Mouse (Mus musculus) hindbrain, embryonic 15.5 days (tissue): ENCODE data around the gene Emilin1. TPM values are rescaled to one million over a fixed set of nuclear protein-coding genes. Genes with fewer than 3 reads are reported as not detected.

Source experiments
- ATAC-seq: fragments of 200-750 bp; cut with Nextera tagmentation; 2 replicates; pipeline ENCODE4 v1.8.0; 2017; ENCODE audit warnings: low read depth, moderate number of reproducible peaks, moderate TSS enrichment; ENCODE audit not compliant: low FRiP score
- H3K27ac ChIP-seq: fragments of 300-500 bp; sonication (generic); replicated peaks from 2 replicates; pipeline ENCODE4 v1.5.1; 2015; ENCODE audit warnings: mild to moderate bottlenecking, inconsistent platforms
- H3K27me3 ChIP-seq: fragments of 300-500 bp; sonication (generic); 2 replicates; pipeline ENCODE4 v1.6.1; 2015; ENCODE audit warnings: control low read depth, inconsistent platforms
- H3K36me3 ChIP-seq: fragments of 300-500 bp; sonication (generic); 2 replicates; pipeline ENCODE4 v1.6.1; 2015; ENCODE audit warnings: control low read depth, inconsistent platforms
- H3K4me1 ChIP-seq: fragments of 300-500 bp; sonication (generic); replicated peaks from 2 replicates; pipeline ENCODE4 v1.6.1; 2015; ENCODE audit warnings: control low read depth, inconsistent platforms
- H3K4me2 ChIP-seq: fragments of 300-500 bp; sonication (generic); 2 replicates; pipeline ENCODE4 v1.6.1; 2015; ENCODE audit warnings: moderate library complexity, mild to moderate bottlenecking, inconsistent platforms
- H3K4me3 ChIP-seq: fragments of 300-500 bp; sonication (generic); 2 replicates; pipeline ENCODE4 v1.5.1; 2015; ENCODE audit warnings: mild to moderate bottlenecking, inconsistent platforms
- H3K9ac ChIP-seq: fragments of 300-500 bp; sonication (generic); 2 replicates; pipeline ENCODE4 v1.6.1; 2015; ENCODE audit warnings: inconsistent platforms
- H3K9me3 ChIP-seq: fragments of 300-500 bp; sonication (generic); 2 replicates; pipeline ENCODE4 v1.6.1; 2016; ENCODE audit warnings: control low read depth, inconsistent platforms
- WGBS: fragments of 180-500 bp; shearing (Covaris S2); methylation state at CpG from one replicate; pipeline ENCODE4 v1.1.7; 2015; 5-methylcytosine and 5-hydroxymethylcytosine counted together
- polyA plus RNA-seq: library from polyadenylated mRNA; unstranded; fragments of >200 nt; fragmentation: Nextera tagmentation; extraction: Ambion mirVana; gene quantifications from 2 replicates; pipeline ENCODE4 v1.2.1, GENCODE M21; 2015

The Emilin1 gene
- polyA plus RNA-seq, 1 experiment from 2014 or later: 17.0 TPM

GRCm38 (mm10) chr5:30919831-30920614, 6.8 kb downstream of the Emilin1 start:
- H3K4me3 ChIP-seq: no peak overlapping the region
- peaks cover 34% of the 10 kb centered on the region for H3K4me1 ChIP-seq
- no peaks in the 10 kb centered on the region for H3K27me3 ChIP-seq
- no peak; the same call in 1 of the 2 replicates for ATAC-seq
- no peaks in the 10 kb centered on the region for H3K9me3 ChIP-seq
- no peaks in the 10 kb centered on the region for H3K36me3 ChIP-seq
- peak overlapping the region; percentile 82; the same call in 1 of the 2 replicates for H3K4me2 ChIP-seq
- WGBS: 62% methylated on average over 11 of the region's 11 CpGs
- no peak overlapping the region for H3K27ac ChIP-seq
- no peak overlapping the region for H3K9ac ChIP-seq

- no peak overlapping the region for H3K4me3 ChIP-seq
- H3K36me3 ChIP-seq: no peaks in the 10 kb centered on the region
- no peaks in the 10 kb centered on the region for H3K27me3 ChIP-seq
- whole genome bisulfite sequencing: 66% methylated on average over 19 of the region's 19 CpGs
- H3K9ac ChIP-seq: no peak overlapping the region
- ATAC-seq: peak; percentile 4; the same call in 1 of the 2 replicates
- H3K4me2 ChIP-seq: peak overlapping the region; percentile 82
- no peaks in the 10 kb centered on the region for H3K9me3 ChIP-seq
- H3K4me1 ChIP-seq: peaks cover 30% of the 10 kb centered on the region
- no peak overlapping the region for H3K27ac ChIP-seq
Observed at GRCm38 (mm10) chr5:30920621-30921020, 7.4 kb downstream of the Emilin1 start.

GRCm38 (mm10) chr5:30921256-30922033, 8.2 kb downstream of the Emilin1 start, which contains the start of gene Khk:
TSS of gene Khk (plus strand) at chr5:30921431.
- H3K9ac ChIP-seq: peak within 1 kb of the TSS; percentile 42
- WGBS: under 1% methylated on average over 39 of the region's 40 CpGs
- peak; percentile 81 for ATAC-seq

GRCm38 (mm10) chr5:30922581-30923041, 9.4 kb downstream of the Emilin1 start:
- no peak overlapping the region for H3K27ac ChIP-seq
- no peaks in the 10 kb centered on the region for H3K36me3 ChIP-seq
- WGBS: 71% methylated on average over 10 of the region's 10 CpGs
- ATAC-seq: no peak
- 0 out of 2 replicates have a peak overlapping the region, but pooled peaks have one; percentile 50 for H3K4me3 ChIP-seq
- peaks cover 23% of the 10 kb centered on the region for H3K4me1 ChIP-seq
- H3K4me2 ChIP-seq: peak overlapping the region; percentile 82; the same call in 1 of the 2 replicates
- H3K9me3 ChIP-seq: no peaks in the 10 kb centered on the region
- no peaks in the 10 kb centered on the region for H3K27me3 ChIP-seq
- H3K9ac ChIP-seq: no peak overlapping the region

More at GRCm38 (mm10) chr5:30921256-30922033, 8.2 kb downstream of the Emilin1 start, which contains the start of gene Khk:
- Histone ChIP-seq H3K27me3 (no peaks in the 10 kb centered on the region), H3K27ac (peak within 1 kb of the TSS; percentile 78), H3K4me1 (peaks cover 23% of the 10 kb centered on the region), H3K9me3 (no peaks in the 10 kb centered on the region), H3K36me3 (no peaks in the 10 kb centered on the region), H3K4me3 (peak within 1 kb of the TSS; percentile 50), H3K4me2 (peak within 1 kb of the TSS; percentile 82)

- no peak for ATAC-seq
- H3K27me3 ChIP-seq: no peaks in the 10 kb centered on the region
- H3K4me1 ChIP-seq: peaks cover 23% of the 10 kb centered on the region
Observed at GRCm38 (mm10) chr5:30923119-30923518, 9.9 kb downstream of the Emilin1 start.

GRCm38 (mm10) chr5:30924614-30925013, 11.4 kb downstream of the Emilin1 start:
- H3K27me3 ChIP-seq: no peaks in the 10 kb centered on the region
- H3K36me3 ChIP-seq: no peaks in the 10 kb centered on the region
- H3K9ac ChIP-seq: no peak overlapping the region
- H3K9me3 ChIP-seq: no peaks in the 10 kb centered on the region
- ATAC-seq: no peak
- WGBS: 79% methylated on average over 8 of the region's 8 CpGs
- H3K4me2 ChIP-seq: no peak overlapping the region
- H3K4me1 ChIP-seq: peaks cover 23% of the 10 kb centered on the region
- no peak overlapping the region for H3K4me3 ChIP-seq
- no peak overlapping the region for H3K27ac ChIP-seq

More at GRCm38 (mm10) chr5:30923119-30923518, 9.9 kb downstream of the Emilin1 start:
- H3K9me3 ChIP-seq: no peaks in the 10 kb centered on the region
- no peak overlapping the region for H3K9ac ChIP-seq
- H3K4me2 ChIP-seq: no peak overlapping the region
- H3K4me3 ChIP-seq: no peak overlapping the region
- no peak overlapping the region for H3K27ac ChIP-seq
- no peaks in the 10 kb centered on the region for H3K36me3 ChIP-seq
- 86% methylated on average over 6 of the region's 6 CpGs for whole genome bisulfite sequencing

GRCm38 (mm10) chr5:30925217-30925616, 12.0 kb downstream of the Emilin1 start:
- H3K4me1 ChIP-seq: peaks cover 23% of the 10 kb centered on the region
- WGBS: 86% methylated on average over 5 of the region's 5 CpGs
- H3K27me3 ChIP-seq: no peaks in the 10 kb centered on the region
- H3K4me3 ChIP-seq: no peak overlapping the region
- ATAC-seq: no peak
- H3K4me2 ChIP-seq: no peak overlapping the region
- H3K36me3 ChIP-seq: no peaks in the 10 kb centered on the region
- H3K9ac ChIP-seq: no peak overlapping the region
- H3K27ac ChIP-seq: no peak overlapping the region
- H3K9me3 ChIP-seq: no peaks in the 10 kb centered on the region

GRCm38 (mm10) chr5:30926073-30926472, 12.9 kb downstream of the Emilin1 start:
- Histone ChIP-seq H3K4me3 (no peak overlapping the region), H3K27ac (no peak overlapping the region), H3K9me3 (no peaks in the 10 kb centered on the region), H3K9ac (no peak overlapping the region), H3K4me1 (peaks cover 15% of the 10 kb centered on the region), H3K27me3 (no peaks in the 10 kb centered on the region), H3K4me2 (no peak overlapping the region), H3K36me3 (no peaks in the 10 kb centered on the region)
- 90% methylated on average over 2 of the region's 2 CpGs for WGBS
- ATAC-seq: no peak

- no peak overlapping the region for H3K9ac ChIP-seq
- H3K36me3 ChIP-seq: no peaks in the 10 kb centered on the region
- H3K9me3 ChIP-seq: no peaks in the 10 kb centered on the region
- no peak overlapping the region for H3K27ac ChIP-seq
- H3K27me3 ChIP-seq: no peaks in the 10 kb centered on the region
- H3K4me1 ChIP-seq: no peaks in the 10 kb centered on the region
- peak; percentile 71 for ATAC-seq
- H3K4me3 ChIP-seq: peak overlapping the region; percentile 15; the same call in 1 of the 2 replicates
- peak overlapping the region; percentile 47 for H3K4me2 ChIP-seq
- WGBS: 39% methylated on average over 7 of the region's 7 CpGs
Observed at GRCm38 (mm10) chr5:30927945-30928529, 14.8 kb downstream of the Emilin1 start.

GRCm38 (mm10) chr5:30930121-30930520, 16.9 kb downstream of the Emilin1 start:
- H3K4me3 ChIP-seq: no peak overlapping the region
- no peak overlapping the region for H3K27ac ChIP-seq
- H3K27me3 ChIP-seq: no peaks in the 10 kb centered on the region
- no peaks in the 10 kb centered on the region for H3K9me3 ChIP-seq
- ATAC-seq: 0 out of 2 replicates have a peak, but pooled peaks have one; percentile 19
- H3K36me3 ChIP-seq: 0 out of 2 replicates have a peak, but pooled peaks cover 4% of the 10 kb centered on the region
- no peaks in the 10 kb centered on the region for H3K4me1 ChIP-seq
- H3K9ac ChIP-seq: no peak overlapping the region
- H3K4me2 ChIP-seq: no peak overlapping the region
- 38% methylated on average over 4 of the region's 4 CpGs for WGBS

GRCm38 (mm10) chr5:30930846-30931245, 17.6 kb downstream of the Emilin1 start:
- Histone ChIP-seq H3K9me3 (no peaks in the 10 kb centered on the region), H3K27me3 (no peaks in the 10 kb centered on the region), H3K4me3 (no peak overlapping the region), H3K4me2 (no peak overlapping the region), H3K9ac (no peak overlapping the region), H3K27ac (no peak overlapping the region), H3K36me3 (0 out of 2 replicates have a peak, but pooled peaks cover 4% of the 10 kb centered on the region), H3K4me1 (no peaks in the 10 kb centered on the region)
- no peak for ATAC-seq
- WGBS: 73% methylated on average over 6 of the region's 6 CpGs
